Mouse (Mus musculus) right cerebral cortex, adult 2 months (tissue): Measurements from ENCODE around the gene Lmx1a.

Experiments
- DNase-seq, 2 experiments: peaks; one replicate each; pipeline ENCODE4 v3.0.0; 2021 to 2022; ENCODE audit warnings: low spot score in 2 of 2

The Lmx1a gene

DNA sequence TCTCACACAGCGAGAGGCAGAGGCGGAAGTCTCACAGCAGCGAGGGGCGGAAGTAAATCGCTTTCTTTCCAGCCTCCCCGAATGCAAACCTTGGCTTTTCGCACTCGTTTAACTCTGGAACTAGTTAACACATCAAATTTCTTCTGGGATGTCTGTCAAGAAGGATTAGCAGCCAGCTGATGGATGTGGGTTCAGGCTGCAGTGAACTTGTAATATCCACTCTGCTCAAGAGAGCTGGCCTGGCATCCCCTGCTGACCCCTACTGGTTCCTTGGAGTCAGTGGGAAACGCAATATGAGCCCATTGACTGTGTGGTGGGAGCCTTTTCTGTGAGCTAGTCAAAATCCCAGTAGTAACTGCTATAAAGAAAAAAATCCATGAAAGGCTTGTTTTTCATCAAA lies 199.8 kb downstream of the Lmx1a start:
- no peak for DNase-seq

DNA sequence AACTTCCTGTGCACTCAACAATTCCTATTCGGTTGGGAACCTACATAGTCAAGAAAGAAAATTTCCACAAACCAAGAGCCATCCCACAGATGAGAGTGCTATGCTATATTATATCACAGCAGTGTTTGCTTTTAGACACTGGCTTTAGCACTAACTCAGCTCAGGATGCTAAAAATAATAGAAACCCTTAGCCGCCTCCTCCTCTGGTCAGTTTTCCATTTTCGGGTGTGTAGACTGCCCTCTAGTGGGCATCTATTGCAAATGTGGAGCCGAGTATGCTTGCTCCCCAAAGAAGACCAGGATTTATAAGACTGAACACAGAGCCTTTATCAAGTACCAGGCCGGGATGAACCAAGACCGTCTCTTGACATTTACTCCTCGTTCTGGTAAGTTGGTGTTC lies 207.2 kb downstream of the Lmx1a start:
- peak; percentile 62 to 74 for DNase-seq
